Mouse (Mus musculus) C2C12 (cell line): ENCODE data around the gene Ankrd33.

Experiments used
- CTCF ChIP-seq: IDR thresholded peaks from one replicate; pipeline ENCODE4 v1.5.1; 2011; ENCODE audit not compliant: control insufficient read depth, insufficient read depth, insufficient read length
- MAX ChIP-seq: IDR thresholded peaks from one replicate; pipeline ENCODE4 v1.6.1; 2011; ENCODE audit warnings: mild to moderate bottlenecking, control low read depth
- MYOD1 ChIP-seq: IDR thresholded peaks from one replicate; pipeline ENCODE4 v1.6.1; 2011; ENCODE audit warnings: low read depth; ENCODE audit not compliant: control insufficient read depth, insufficient read length
- MYOG ChIP-seq: IDR thresholded peaks from one replicate; pipeline ENCODE4 v1.6.1; 2011; ENCODE audit not compliant: control insufficient read depth, insufficient read length; ENCODE audit errors: extremely low read depth
- USF1 ChIP-seq: IDR thresholded peaks from one replicate; pipeline ENCODE4 v1.6.1; 2011; ENCODE audit warnings: low read depth, mild to moderate bottlenecking, control low read depth, moderate library complexity

DNA sequence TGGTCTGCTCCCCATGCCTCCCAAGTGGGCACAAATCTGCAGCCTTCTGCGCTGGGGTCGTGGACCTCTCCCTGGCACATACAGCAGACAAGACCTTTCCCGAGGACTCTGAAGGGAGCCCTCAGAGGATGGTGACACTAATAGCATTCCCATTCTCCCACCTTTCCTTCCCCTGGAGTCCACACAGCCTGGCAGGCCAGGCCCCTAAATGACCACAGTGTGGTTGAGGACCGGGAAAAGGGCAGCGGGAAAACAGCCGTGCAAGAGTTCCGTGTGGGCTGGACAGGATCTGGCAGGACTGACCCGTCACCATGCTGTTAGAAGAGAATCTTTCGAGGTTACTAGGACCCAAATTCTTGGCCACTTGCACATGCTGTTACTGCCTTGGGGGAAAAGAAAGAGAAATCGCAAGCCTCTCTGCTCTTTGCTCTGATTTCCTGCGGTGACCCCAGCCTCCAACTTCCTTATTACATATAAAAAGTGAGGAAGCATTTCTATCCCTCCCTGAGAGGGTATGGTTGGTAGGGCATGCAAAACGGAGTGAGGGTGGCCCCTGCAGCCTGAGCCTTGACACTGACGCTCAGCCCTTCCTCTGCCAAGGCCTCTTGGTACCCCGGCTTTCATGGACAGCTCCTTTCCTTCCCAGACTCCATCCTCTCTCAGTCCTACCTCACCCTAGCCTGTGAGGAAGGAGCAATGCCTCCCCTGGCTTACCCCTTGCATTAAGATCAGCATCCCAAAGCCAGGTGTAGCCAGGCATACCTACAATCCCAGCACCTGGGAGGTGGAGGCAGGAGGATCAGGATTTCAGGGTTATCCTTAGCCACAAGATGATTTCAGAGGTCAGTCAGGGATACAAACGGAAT is 30.8 kb downstream of the Ankrd33 start:
- no peak for TF ChIP-seq CTCF
- TF ChIP-seq MAX: no peak
- no peak for TF ChIP-seq USF1
- TF ChIP-seq MYOG: no peak
- no peak for TF ChIP-seq MYOD1
